Mouse (Mus musculus) forebrain, embryonic 15.5 days (tissue): ENCODE measurements around the gene Map3k1. TPM values are rescaled to one million over a fixed set of nuclear protein-coding genes. Genes with fewer than 3 reads are reported as not detected.

ENCODE experiments used
- ATAC-seq: fragments of 200-750 bp; cut with Nextera tagmentation; replicated peaks from 2 replicates; pipeline ENCODE4 v1.8.0; 2017; ENCODE audit warnings: mild to moderate bottlenecking, moderate TSS enrichment, moderate library complexity
- H3K27ac ChIP-seq: fragments of 300-500 bp; sonication (generic); replicated peaks from 2 replicates; pipeline ENCODE4 v1.5.1; 2015; ENCODE audit warnings: mild to moderate bottlenecking, inconsistent platforms
- H3K27me3 ChIP-seq: fragments of 300-500 bp; sonication (generic); 2 replicates; pipeline ENCODE4 v1.6.1; 2015; ENCODE audit warnings: inconsistent platforms
- H3K36me3 ChIP-seq: fragments of 300-500 bp; sonication (generic); 2 replicates; pipeline ENCODE4 v1.6.1; 2015; ENCODE audit warnings: mild to moderate bottlenecking, inconsistent platforms
- H3K4me1 ChIP-seq: fragments of 300-500 bp; sonication (generic); 2 replicates; pipeline ENCODE4 v1.6.1; 2015; ENCODE audit warnings: inconsistent platforms
- H3K4me2 ChIP-seq: fragments of 300-500 bp; sonication (generic); replicated peaks from 2 replicates; pipeline ENCODE4 v1.6.1; 2015; ENCODE audit warnings: mild to moderate bottlenecking, inconsistent platforms
- H3K4me3 ChIP-seq: fragments of 300-500 bp; sonication (generic); 2 replicates; pipeline ENCODE4 v1.5.1; 2015; ENCODE audit warnings: mild to moderate bottlenecking, inconsistent platforms
- H3K9ac ChIP-seq: fragments of 300-500 bp; sonication (generic); replicated peaks from 2 replicates; pipeline ENCODE4 v1.6.1; 2015; ENCODE audit warnings: mild to moderate bottlenecking, inconsistent platforms
- H3K9me3 ChIP-seq: fragments of 300-500 bp; sonication (generic); 2 replicates; pipeline ENCODE4 v1.6.1; 2016; ENCODE audit warnings: inconsistent platforms
- WGBS: fragments of 180-500 bp; shearing (Covaris S2); methylation state at CpG from one replicate; pipeline ENCODE4 v1.1.7; 2015; ENCODE audit warnings: mixed read lengths; 5-methylcytosine and 5-hydroxymethylcytosine counted together
- polyA plus RNA-seq: library from polyadenylated mRNA; unstranded; fragments of >200 nt; fragmentation: Nextera tagmentation; extraction: Ambion mirVana; gene quantifications from 2 replicates; pipeline ENCODE4 v1.2.1, GENCODE M21; 2015

Map3k1 gene
- polyA plus RNA-seq, 1 experiment from 2014 or later, result 9.8 TPM

GRCm38 (mm10) chr13:111809466-111810228, 854 bp upstream of the Map3k1 start:
- Histone ChIP-seq H3K9ac (peak overlapping the region; percentile 76), H3K36me3 (no peaks in the 10 kb centered on the region), H3K4me3 (peak overlapping the region; percentile 85), H3K4me2 (peak overlapping the region; percentile 93), H3K4me1 (peaks cover 38% of the 10 kb centered on the region), H3K9me3 (no peaks in the 10 kb centered on the region), H3K27ac (peak overlapping the region; percentile 96), H3K27me3 (0 out of 2 replicates have a peak, but pooled peaks cover 11% of the 10 kb centered on the region)
- WGBS, result 1% methylated on average over 29 of the region's 29 CpGs
- peak; percentile 57 for ATAC-seq

- peaks cover 40% of the 10 kb centered on the region for H3K4me1 ChIP-seq
Observed at GRCm38 (mm10) chr13:111808387-111808636, 481 bp downstream of the Map3k1 start.

DNA sequence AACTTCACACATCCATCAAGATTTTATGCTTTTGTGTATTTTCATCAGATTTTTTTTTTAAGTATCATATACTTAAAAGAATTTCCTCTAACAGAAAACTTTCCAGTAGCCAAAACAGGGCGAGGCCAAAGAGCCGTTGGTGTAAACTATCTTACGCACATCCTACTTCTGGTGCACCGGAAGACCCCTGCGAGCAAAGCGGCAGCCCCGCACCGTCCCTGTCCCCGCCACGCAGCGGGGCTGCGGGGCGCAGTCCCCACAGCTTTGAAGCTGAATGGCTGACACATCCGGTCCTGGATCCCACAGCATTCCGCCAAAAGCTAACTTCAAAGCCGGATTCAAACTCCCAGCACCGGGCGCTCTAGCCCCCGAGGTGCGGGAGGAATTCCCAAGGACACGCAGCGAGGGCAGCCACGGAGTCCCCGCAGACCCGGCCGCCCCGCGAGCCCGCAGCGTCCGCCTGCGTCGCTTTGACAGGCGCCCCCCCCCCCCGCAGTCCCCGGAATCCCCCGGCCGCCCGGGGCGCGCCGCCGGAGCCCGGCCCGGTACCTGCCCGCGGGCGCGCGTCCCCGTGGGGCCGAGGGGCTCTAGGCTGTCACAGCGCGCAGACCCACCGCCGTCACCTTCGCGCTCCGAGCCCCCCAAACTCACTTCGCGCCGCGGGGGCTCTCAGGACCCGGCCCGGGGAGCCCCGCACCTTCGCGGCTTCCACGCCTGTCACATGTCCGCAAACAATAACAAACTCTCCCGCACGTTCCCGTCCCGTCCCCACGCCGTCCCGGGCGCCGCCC, 1.0 kb downstream of the Map3k1 start:
- H3K4me3 ChIP-seq, result peak overlapping the region; percentile 85
- WGBS, result under 1% methylated on average over 79 of the region's 79 CpGs
- H3K27me3 ChIP-seq, result 0 out of 2 replicates have a peak, but pooled peaks cover 11% of the 10 kb centered on the region
- H3K4me2 ChIP-seq, result peak overlapping the region; percentile 71
- no peaks in the 10 kb centered on the region for H3K36me3 ChIP-seq
- H3K4me1 ChIP-seq, result peaks cover 40% of the 10 kb centered on the region
- H3K27ac ChIP-seq, result peak overlapping the region; percentile 96
- no peaks in the 10 kb centered on the region for H3K9me3 ChIP-seq
- peak; percentile 47 for ATAC-seq
- H3K9ac ChIP-seq, result peak overlapping the region; percentile 76

More at GRCm38 (mm10) chr13:111808387-111808636, 481 bp downstream of the Map3k1 start:
- Histone ChIP-seq H3K4me3 (peak overlapping the region; percentile 85), H3K4me2 (peak overlapping the region; percentile 71), H3K9ac (peak overlapping the region; percentile 76), H3K27ac (peak overlapping the region; percentile 96), H3K36me3 (no peaks in the 10 kb centered on the region), H3K27me3 (0 out of 2 replicates have a peak, but pooled peaks cover 11% of the 10 kb centered on the region), H3K9me3 (no peaks in the 10 kb centered on the region)
- 0% methylated on average over 38 of the region's 38 CpGs for WGBS
- peak; percentile 82 for ATAC-seq

- Histone ChIP-seq H3K4me1 (peaks cover 43% of the 10 kb centered on the region), H3K27ac (peak overlapping the region; percentile 96), H3K9ac (peak overlapping the region; percentile 76), H3K4me3 (peak overlapping the region; percentile 85), H3K9me3 (no peaks in the 10 kb centered on the region), H3K4me2 (peak overlapping the region; percentile 71), H3K27me3 (0 out of 2 replicates have a peak, but pooled peaks cover 11% of the 10 kb centered on the region), H3K36me3 (no peaks in the 10 kb centered on the region)
- WGBS, result 1% methylated on average over 11 of the region's 11 CpGs
- no peak for ATAC-seq
Observed at GRCm38 (mm10) chr13:111807105-111807595, 1.6 kb downstream of the Map3k1 start.

DNA sequence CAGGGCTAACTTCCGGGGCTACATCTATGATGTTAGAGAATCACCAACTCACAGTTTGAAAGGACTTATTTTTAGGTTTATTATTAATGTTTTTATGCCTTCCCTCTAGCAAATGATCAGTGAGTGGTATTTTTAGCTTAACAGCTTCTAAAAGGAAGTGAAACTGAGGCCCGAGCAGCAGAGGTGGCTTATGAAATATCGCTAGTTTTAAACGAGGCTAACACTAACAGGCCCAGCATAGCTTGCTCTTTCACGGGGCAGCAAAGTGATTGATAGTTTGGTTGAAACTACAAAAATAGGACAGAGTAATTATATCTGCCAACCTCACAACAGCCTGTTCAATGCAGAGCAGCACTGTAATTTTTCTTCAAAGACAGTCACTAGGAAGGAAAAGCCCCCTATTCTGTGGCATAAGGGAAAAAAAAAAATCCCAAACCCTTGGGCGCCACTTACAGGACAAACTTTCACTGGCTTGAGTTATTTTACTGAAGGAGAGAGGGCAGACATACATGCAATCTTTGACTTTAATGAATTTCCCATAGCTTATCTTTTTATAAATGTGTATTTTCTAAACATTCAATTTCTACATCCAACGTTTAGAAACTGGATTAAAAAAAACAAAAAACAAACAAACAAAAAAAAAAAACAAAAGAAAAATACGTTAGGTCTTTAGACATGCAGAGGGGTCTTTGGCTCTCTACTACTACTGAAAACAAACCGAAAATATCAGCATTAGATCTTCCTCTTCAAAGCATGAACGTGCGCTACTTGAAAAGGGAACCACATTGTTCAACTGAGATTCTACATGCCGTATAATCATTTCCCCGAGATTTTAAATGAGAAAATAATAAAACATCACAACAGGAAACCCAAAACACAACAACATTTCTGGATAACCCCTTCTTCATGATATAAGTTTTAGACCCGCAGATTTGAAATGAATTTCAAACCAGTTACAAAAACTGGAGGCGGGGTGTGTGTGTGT, 2.8 kb downstream of the Map3k1 start:
- 52% methylated on average over 15 of the region's 15 CpGs for WGBS
- Histone ChIP-seq H3K9me3 (no peaks in the 10 kb centered on the region), H3K4me3 (no peak overlapping the region), H3K4me2 (0 out of 2 replicates have a peak overlapping the region, but pooled peaks have one; percentile 0), H3K27me3 (0 out of 2 replicates have a peak, but pooled peaks cover 8% of the 10 kb centered on the region), H3K27ac (no peak overlapping the region), H3K9ac (no peak overlapping the region), H3K36me3 (no peaks in the 10 kb centered on the region), H3K4me1 (peaks cover 46% of the 10 kb centered on the region)
- no peak for ATAC-seq

- Histone ChIP-seq H3K9me3 (no peaks in the 10 kb centered on the region), H3K9ac (no peak overlapping the region), H3K4me1 (peaks cover 46% of the 10 kb centered on the region), H3K36me3 (no peaks in the 10 kb centered on the region), H3K27ac (no peak overlapping the region), H3K4me2 (no peak overlapping the region), H3K27me3 (no peaks in the 10 kb centered on the region), H3K4me3 (no peak overlapping the region)
- ATAC-seq, result no peak
- WGBS, result 74% methylated on average over 10 of the region's 10 CpGs
Observed at GRCm38 (mm10) chr13:111804951-111805673, 3.7 kb downstream of the Map3k1 start.

GRCm38 (mm10) chr13:111804189-111804588, 4.6 kb downstream of the Map3k1 start:
- Histone ChIP-seq H3K36me3 (no peaks in the 10 kb centered on the region), H3K4me3 (no peak overlapping the region), H3K9me3 (no peaks in the 10 kb centered on the region), H3K4me2 (no peak overlapping the region), H3K4me1 (peaks cover 40% of the 10 kb centered on the region), H3K27me3 (no peaks in the 10 kb centered on the region), H3K9ac (no peak overlapping the region), H3K27ac (no peak overlapping the region)
- ATAC-seq, result no peak
- 81% methylated on average over 8 of the region's 8 CpGs for WGBS

DNA sequence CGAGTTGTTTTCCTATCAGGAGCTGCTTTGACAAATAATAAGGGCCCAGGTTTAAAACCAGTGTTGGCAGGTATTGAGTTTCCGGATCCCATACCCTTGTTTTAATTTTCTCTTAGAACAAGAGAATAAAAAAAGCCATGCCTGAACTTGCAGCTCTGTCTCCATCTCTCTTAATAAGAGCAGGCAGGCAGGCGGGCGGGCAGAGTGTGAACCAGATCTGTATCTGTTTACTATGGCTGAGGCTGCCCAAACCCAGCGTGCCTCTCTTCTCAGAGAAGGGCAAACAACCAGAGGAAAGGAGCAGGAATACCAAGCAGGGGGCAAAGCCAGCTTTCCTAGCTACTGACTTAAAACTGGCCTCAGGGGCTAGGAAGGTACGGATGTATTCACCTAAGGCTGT, 5.3 kb downstream of the Map3k1 start:
- H3K9me3 ChIP-seq, result no peaks in the 10 kb centered on the region
- peaks cover 40% of the 10 kb centered on the region for H3K4me1 ChIP-seq
- no peak overlapping the region for H3K9ac ChIP-seq
- no peak for ATAC-seq
- H3K27ac ChIP-seq, result no peak overlapping the region
- no peak overlapping the region for H3K4me2 ChIP-seq
- no peaks in the 10 kb centered on the region for H3K36me3 ChIP-seq
- WGBS, result 77% methylated on average over 6 of the region's 6 CpGs
- H3K4me3 ChIP-seq, result no peak overlapping the region
- H3K27me3 ChIP-seq, result no peaks in the 10 kb centered on the region

DNA sequence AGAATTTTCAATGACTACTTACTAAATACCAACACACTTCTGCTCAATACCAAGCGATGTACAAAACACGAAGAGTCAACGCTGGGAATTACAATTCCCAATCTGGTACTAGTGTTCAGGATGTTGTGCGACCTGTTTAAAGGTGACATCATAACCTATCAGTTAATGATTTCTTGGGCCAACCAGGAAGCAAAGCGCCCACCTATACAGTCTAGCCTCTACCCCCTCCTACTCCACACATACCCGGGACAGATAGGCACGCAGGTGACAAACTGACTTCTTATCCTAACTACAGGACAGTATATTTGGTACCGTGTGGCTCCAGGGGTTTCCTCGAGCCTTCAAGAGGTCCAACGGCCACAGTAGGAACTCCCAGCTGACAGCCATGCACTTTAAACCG, 5.9 kb downstream of the Map3k1 start:
- Histone ChIP-seq H3K9me3 (no peaks in the 10 kb centered on the region), H3K27ac (no peak overlapping the region), H3K36me3 (no peaks in the 10 kb centered on the region), H3K4me1 (peaks cover 46% of the 10 kb centered on the region), H3K4me2 (no peak overlapping the region), H3K4me3 (no peak overlapping the region), H3K27me3 (no peaks in the 10 kb centered on the region), H3K9ac (no peak overlapping the region)
- ATAC-seq, result no peak
- 91% methylated on average over 11 of the region's 11 CpGs for WGBS

- Histone ChIP-seq H3K27me3 (no peaks in the 10 kb centered on the region), H3K36me3 (no peaks in the 10 kb centered on the region), H3K9ac (no peak overlapping the region), H3K9me3 (no peaks in the 10 kb centered on the region), H3K27ac (no peak overlapping the region), H3K4me2 (no peak overlapping the region), H3K4me3 (no peak overlapping the region), H3K4me1 (peaks cover 47% of the 10 kb centered on the region)
- ATAC-seq, result no peak
- 81% methylated on average over 2 of the region's 2 CpGs for WGBS
Observed at GRCm38 (mm10) chr13:111802271-111802665, 6.5 kb downstream of the Map3k1 start.

DNA sequence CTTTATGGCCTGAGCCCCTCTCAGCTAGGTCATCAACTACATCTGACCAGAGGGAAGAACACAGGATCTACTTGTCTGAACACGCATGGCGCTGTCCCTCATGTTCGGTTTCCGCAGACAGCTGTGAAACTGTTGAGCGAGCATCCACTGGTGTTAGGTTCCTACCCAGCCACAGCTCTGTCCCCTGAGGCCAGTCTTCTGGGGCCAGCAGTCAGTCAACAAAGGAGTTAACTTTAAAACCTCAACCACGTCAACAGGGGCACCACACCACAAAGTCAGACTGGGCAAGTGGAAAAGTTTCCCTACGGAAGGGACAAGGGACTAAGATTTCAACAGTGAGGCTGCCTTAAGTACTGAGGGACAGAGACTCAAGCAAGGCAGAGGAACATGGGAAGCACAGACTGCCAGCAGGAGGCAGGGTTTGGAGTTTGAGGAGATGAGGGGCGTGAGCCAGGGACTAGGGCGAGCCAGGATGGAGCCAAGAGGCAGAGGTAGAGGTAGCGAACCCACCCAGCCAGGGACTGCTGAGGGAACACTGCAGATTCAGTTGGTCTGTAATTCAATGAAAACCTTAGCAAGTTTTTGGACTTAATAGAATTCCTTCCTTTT, 7.0 kb downstream of the Map3k1 start:
- no peaks in the 10 kb centered on the region for H3K36me3 ChIP-seq
- 76% methylated on average over 10 of the region's 10 CpGs for WGBS
- H3K27me3 ChIP-seq, result no peaks in the 10 kb centered on the region
- ATAC-seq, result no peak
- no peak overlapping the region for H3K4me2 ChIP-seq
- H3K4me1 ChIP-seq, result peaks cover 46% of the 10 kb centered on the region
- no peak overlapping the region for H3K27ac ChIP-seq
- no peak overlapping the region for H3K9ac ChIP-seq
- H3K4me3 ChIP-seq, result no peak overlapping the region
- H3K9me3 ChIP-seq, result no peaks in the 10 kb centered on the region
